Mouse (Mus musculus) heart, postnatal 0 days (tissue): ENCODE results near the gene Agap1. TPM values are rescaled to one million over a fixed set of nuclear protein-coding genes. Genes with fewer than 3 reads are reported as not detected.

ENCODE experiments used
- ATAC-seq: fragments of 200-750 bp; cut with Nextera tagmentation; 2 replicates; pipeline ENCODE4 v1.8.0; 2017; ENCODE audit warnings: low read depth, moderate number of reproducible peaks, moderate library complexity; ENCODE audit not compliant: insufficient read depth
- DNase-seq: peaks from one replicate; pipeline ENCODE4 v3.0.0-alpha.2; 2016; ENCODE audit warnings: low spot score
- H3K27ac ChIP-seq: fragments of 300-500 bp; sonication (generic); 2 replicates; pipeline ENCODE4 v1.5.1; 2014; ENCODE audit warnings: low read depth, mild to moderate bottlenecking
- H3K27me3 ChIP-seq: fragments of 300-500 bp; sonication (generic); 2 replicates; pipeline ENCODE4 v1.6.1; 2014; ENCODE audit warnings: low read length, mixed read lengths; ENCODE audit not compliant: control insufficient read depth, insufficient read depth
- H3K36me3 ChIP-seq: fragments of 300-500 bp; sonication (generic); replicated peaks from 2 replicates; pipeline ENCODE4 v1.6.1; 2014; ENCODE audit warnings: low read length, mixed read lengths; ENCODE audit not compliant: control insufficient read depth, insufficient read depth
- H3K4me1 ChIP-seq: fragments of 300-500 bp; sonication (generic); 2 replicates; pipeline ENCODE4 v1.6.1; 2014; ENCODE audit warnings: antibody characterized with exemption; ENCODE audit not compliant: control insufficient read depth, insufficient read depth
- H3K4me2 ChIP-seq: fragments of 300-500 bp; sonication (generic); 2 replicates; pipeline ENCODE4 v1.6.1; 2014; ENCODE audit warnings: low read depth, mild to moderate bottlenecking, low read length, moderate library complexity
- H3K4me3 ChIP-seq: fragments of 300-500 bp; sonication (generic); 2 replicates; pipeline ENCODE4 v1.5.1; 2014; ENCODE audit warnings: low read depth, low read length
- H3K9ac ChIP-seq: fragments of 300-500 bp; sonication (generic); replicated peaks from 2 replicates; pipeline ENCODE4 v1.6.1; 2014; ENCODE audit warnings: low read depth, low read length, mixed read lengths
- H3K9me3 ChIP-seq: fragments of 300-500 bp; sonication (generic); replicated peaks from 2 replicates; pipeline ENCODE4 v1.6.1; 2016; ENCODE audit warnings: low read length; ENCODE audit not compliant: control insufficient read depth
- CTCF ChIP-seq: IDR thresholded peaks from 2 replicates; pipeline ENCODE4 v1.5.1; 2016; ENCODE audit warnings: antibody characterized with exemption, control low read depth, low read depth
- EP300 ChIP-seq: IDR thresholded peaks from 2 replicates; pipeline ENCODE4 v1.6.1; 2016; ENCODE audit warnings: antibody characterized with exemption, low read depth
- WGBS: fragments of 180-500 bp; shearing (Covaris S2); extraction: QIAGEN DNeasy Blood & Tissue Kit; methylation state at CpG from one replicate; pipeline ENCODE4 v1.1.7; 2014; 5-methylcytosine and 5-hydroxymethylcytosine counted together
- polyA plus RNA-seq: library from polyadenylated mRNA; unstranded; fragments of >200 nt; fragmentation: Nextera tagmentation; extraction: Ambion mirVana; gene quantifications from 2 replicates; pipeline ENCODE4 v1.2.1, GENCODE M21; 2015
- total RNA-seq: library from RNA; depleted of rRNA; stranded (reverse); fragments of >200 nt; gene quantifications from 2 replicates; pipeline ENCODE4 v1.2.3, GENCODE M21; 2014; ENCODE audit warnings: low replicate concordance

The Agap1 gene
- total and polyA plus RNA-seq, 2 experiments from 2014 or later = 6.1 to 21.0 TPM

- Histone ChIP-seq H3K27me3 (no peaks in the 10 kb centered on the region), H3K4me3 (no peak overlapping the region), H3K9me3 (no peaks in the 10 kb centered on the region), H3K4me1 (no peaks in the 10 kb centered on the region), H3K27ac (no peak overlapping the region), H3K4me2 (no peak overlapping the region), H3K36me3 (no peaks in the 10 kb centered on the region), H3K9ac (no peak overlapping the region)
- DNase-seq (no peak), ATAC-seq (no peak)
- TF ChIP-seq CTCF = no peak
- no peak for TF ChIP-seq EP300
- 85% methylated on average over 23 of the region's 23 CpGs for WGBS
Measured at GRCm38 (mm10) chr1:89849151-89849860, 394.7 kb downstream of the Agap1 start.

- Histone ChIP-seq H3K4me1 (no peaks in the 10 kb centered on the region), H3K4me3 (no peak overlapping the region), H3K36me3 (no peaks in the 10 kb centered on the region), H3K27ac (no peak overlapping the region), H3K9me3 (no peaks in the 10 kb centered on the region), H3K4me2 (no peak overlapping the region), H3K27me3 (no peaks in the 10 kb centered on the region), H3K9ac (no peak overlapping the region)
- DNase-seq = no peak
- 90% methylated on average over 7 of the region's 7 CpGs for WGBS
- TF ChIP-seq CTCF = no peak
- no peak for ATAC-seq
Measured at GRCm38 (mm10) chr1:89849861-89850230, 395.2 kb downstream of the Agap1 start.

GRCm38 (mm10) chr1:89850681-89851414 is 396.2 kb downstream of the Agap1 start:
- Histone ChIP-seq H3K9me3 (no peaks in the 10 kb centered on the region), H3K9ac (no peak overlapping the region), H3K4me2 (no peak overlapping the region), H3K36me3 (no peaks in the 10 kb centered on the region), H3K27ac (no peak overlapping the region), H3K4me1 (no peaks in the 10 kb centered on the region), H3K27me3 (no peaks in the 10 kb centered on the region), H3K4me3 (no peak overlapping the region)
- no peak for ATAC-seq
- WGBS = 87% methylated on average over 11 of the region's 11 CpGs
- DNase-seq = no peak
- TF ChIP-seq EP300 (no peak), CTCF (no peak)

GRCm38 (mm10) chr1:89859182-89859581 is 404.6 kb downstream of the Agap1 start:
- ATAC-seq (no peak; the same call in 1 of the 2 replicates), DNase-seq (peak; percentile 14)
- 38% methylated on average over 3 of the region's 3 CpGs for WGBS

GRCm38 (mm10) chr1:89860017-89860730 is 405.6 kb downstream of the Agap1 start:
- no peak overlapping the region for H3K4me2 ChIP-seq
- DNase-seq = peak; percentile 70
- H3K9me3 ChIP-seq = no peaks in the 10 kb centered on the region
- H3K4me1 ChIP-seq = peaks cover 11% of the 10 kb centered on the region; the same call in 1 of the 2 replicates
- no peak overlapping the region for H3K4me3 ChIP-seq
- WGBS = 69% methylated on average over 2 of the region's 2 CpGs
- ATAC-seq = peak; percentile 69
- 0 out of 2 replicates have a peak, but pooled peaks cover 6% of the 10 kb centered on the region for H3K36me3 ChIP-seq
- H3K27ac ChIP-seq = peak overlapping the region; percentile 61
- no peaks in the 10 kb centered on the region for H3K27me3 ChIP-seq
- no peak overlapping the region for H3K9ac ChIP-seq
- TF ChIP-seq CTCF = peak; percentile 39
- no peak for TF ChIP-seq EP300

More at GRCm38 (mm10) chr1:89859182-89859581, 404.6 kb downstream of the Agap1 start:
- Histone ChIP-seq H3K4me1 (peaks cover 11% of the 10 kb centered on the region; the same call in 1 of the 2 replicates), H3K4me3 (no peak overlapping the region), H3K27ac (no peak overlapping the region), H3K4me2 (no peak overlapping the region), H3K9me3 (no peaks in the 10 kb centered on the region), H3K36me3 (0 out of 2 replicates have a peak, but pooled peaks cover 6% of the 10 kb centered on the region), H3K9ac (no peak overlapping the region), H3K27me3 (no peaks in the 10 kb centered on the region)
- TF ChIP-seq EP300 (no peak), CTCF (peak; percentile 56)
